Mouse (Mus musculus) intestine, embryonic 14.5 days (tissue): ENCODE results near the gene Phf23. TPM values are rescaled to one million over a fixed set of nuclear protein-coding genes. Genes with fewer than 3 reads are reported as not detected.
A peak's percentile ranks its signal among the peaks of the same experiment; 100 is the strongest.

Source experiments
- ATAC-seq: fragments of 200-750 bp; cut with Nextera tagmentation; replicated peaks from 2 replicates; pipeline ENCODE4 v1.8.0; 2017; ENCODE audit warnings: low read depth, moderate number of reproducible peaks, moderate TSS enrichment, moderate library complexity; ENCODE audit not compliant: low FRiP score, low TSS enrichment
- DNase-seq: peaks from one replicate; pipeline ENCODE4 v3.0.0-alpha.2; 2018; ENCODE audit warnings: low spot score
- H3K27ac ChIP-seq: fragments of 300-500 bp; sonication (generic); 2 replicates; pipeline ENCODE4 v1.5.1; 2014; ENCODE audit warnings: low read depth, mild to moderate bottlenecking, control low read depth
- H3K27me3 ChIP-seq: fragments of 300-500 bp; sonication (generic); replicated peaks from 2 replicates; pipeline ENCODE4 v1.6.1; 2014; ENCODE audit warnings: low read length, control low read depth; ENCODE audit not compliant: control insufficient read depth, insufficient read depth
- H3K36me3 ChIP-seq: fragments of 300-500 bp; sonication (generic); 2 replicates; pipeline ENCODE4 v1.6.1; 2014; ENCODE audit warnings: low read length, control low read depth; ENCODE audit not compliant: control insufficient read depth, insufficient read depth
- H3K4me1 ChIP-seq: fragments of 300-500 bp; sonication (generic); replicated peaks from 2 replicates; pipeline ENCODE4 v1.6.1; 2014; ENCODE audit warnings: low read length, control low read depth, mixed read lengths; ENCODE audit not compliant: control insufficient read depth, insufficient read depth
- H3K4me2 ChIP-seq: fragments of 300-500 bp; sonication (generic); 2 replicates; pipeline ENCODE4 v1.6.1; 2014; ENCODE audit warnings: low read length
- H3K4me3 ChIP-seq: fragments of 300-500 bp; sonication (generic); 2 replicates; pipeline ENCODE4 v1.5.1; 2014; ENCODE audit warnings: low read depth, low read length, control low read depth, mixed read lengths
- H3K9ac ChIP-seq: fragments of 300-500 bp; sonication (generic); 2 replicates; pipeline ENCODE4 v1.6.1; 2014; ENCODE audit warnings: mild to moderate bottlenecking, low read length
- H3K9me3 ChIP-seq: fragments of 300-500 bp; sonication (generic); 2 replicates; pipeline ENCODE4 v1.6.1; 2016; ENCODE audit warnings: low read length, control low read depth; ENCODE audit not compliant: control insufficient read depth
- WGBS: fragments of 180-500 bp; shearing (Covaris S2); extraction: QIAGEN DNeasy Blood & Tissue Kit; methylation state at CpG from one replicate; pipeline ENCODE4 v1.1.7; 2014; 5-methylcytosine and 5-hydroxymethylcytosine counted together
- polyA plus RNA-seq: library from polyadenylated mRNA; unstranded; fragments of >200 nt; fragmentation: Nextera tagmentation; extraction: Ambion mirVana; gene quantifications from 2 replicates; pipeline ENCODE4 v1.2.1, GENCODE M21; 2014

Phf23 gene
- polyA plus RNA-seq, 1 experiment from 2014 or later: 37.6 TPM

DNA sequence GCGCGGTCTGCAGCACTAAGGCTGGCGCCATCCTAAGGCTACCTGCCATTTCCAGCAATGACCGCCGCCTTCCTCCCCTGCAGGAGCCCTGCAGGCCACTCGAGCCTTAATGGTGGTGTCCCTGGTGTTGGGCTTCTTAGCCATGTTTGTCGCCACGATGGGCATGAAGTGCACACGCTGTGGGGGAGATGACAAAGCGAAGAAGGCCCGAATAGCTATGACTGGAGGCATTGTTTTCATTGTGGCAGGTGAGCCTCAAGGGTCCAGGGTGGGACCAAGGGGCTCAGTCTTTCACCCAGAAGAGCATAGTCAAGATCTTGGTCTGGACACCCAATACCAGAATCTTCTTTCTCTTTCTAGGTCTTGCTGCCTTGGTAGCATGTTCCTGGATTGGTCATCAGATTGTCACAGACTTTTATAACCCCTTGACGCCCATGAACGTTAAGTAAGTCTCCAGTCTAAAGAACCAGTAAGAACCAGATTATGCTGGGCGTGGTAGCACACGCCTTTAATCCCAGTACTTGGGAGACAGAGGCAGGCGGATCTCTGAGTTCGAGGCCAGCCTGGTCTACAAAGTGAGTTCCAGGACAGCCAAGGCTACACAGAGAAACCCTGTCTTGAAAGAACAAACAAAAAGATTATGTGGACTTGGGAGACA lies 28.6 kb upstream of the Phf23 start:
- H3K4me3 ChIP-seq: peak overlapping the region; percentile 46
- ATAC-seq: no peak
- H3K4me1 ChIP-seq: peaks cover 5% of the 10 kb centered on the region; the same call in 1 of the 2 replicates
- H3K36me3 ChIP-seq: peaks cover 36% of the 10 kb centered on the region
- 33% methylated on average over 17 of the region's 17 CpGs for WGBS
- peak overlapping the region; percentile 64 for H3K9ac ChIP-seq
- H3K27ac ChIP-seq: peak overlapping the region; percentile 92
- peak overlapping the region; percentile 57 for H3K4me2 ChIP-seq
- H3K27me3 ChIP-seq: peaks cover 51% of the 10 kb centered on the region
- no peak for DNase-seq
- H3K9me3 ChIP-seq: no peaks in the 10 kb centered on the region

DNA sequence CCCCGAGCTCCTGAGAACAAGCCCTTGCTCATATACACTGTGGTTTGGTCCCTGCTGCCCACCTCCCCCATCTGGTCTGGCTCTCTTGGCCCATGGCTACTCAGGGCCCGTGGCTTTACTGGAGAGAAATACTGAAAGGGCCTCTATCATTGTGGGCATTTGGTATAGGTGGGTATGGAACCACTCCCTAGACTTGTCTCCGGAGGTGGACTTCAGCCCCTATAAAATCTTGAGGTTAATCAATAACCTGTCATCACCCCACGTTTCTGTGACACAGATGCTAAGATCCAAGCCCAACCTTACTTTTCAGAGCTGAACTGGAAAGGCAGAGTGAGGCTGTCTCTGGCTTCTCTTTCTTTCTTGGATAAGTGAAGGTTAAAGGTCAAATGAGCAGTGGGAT lies 26.8 kb upstream of the Phf23 start:
- H3K9me3 ChIP-seq: no peaks in the 10 kb centered on the region
- H3K9ac ChIP-seq: no peak overlapping the region
- H3K27ac ChIP-seq: peak overlapping the region; percentile 67
- DNase-seq (peak; percentile 67), ATAC-seq (peak; percentile 48)
- peaks cover 53% of the 10 kb centered on the region for H3K36me3 ChIP-seq
- H3K4me2 ChIP-seq: peak overlapping the region; percentile 2
- no peak overlapping the region for H3K4me3 ChIP-seq
- H3K4me1 ChIP-seq: peaks cover 5% of the 10 kb centered on the region; the same call in 1 of the 2 replicates
- 62% methylated on average over 4 of the region's 4 CpGs for WGBS
- peaks cover 35% of the 10 kb centered on the region for H3K27me3 ChIP-seq

DNA sequence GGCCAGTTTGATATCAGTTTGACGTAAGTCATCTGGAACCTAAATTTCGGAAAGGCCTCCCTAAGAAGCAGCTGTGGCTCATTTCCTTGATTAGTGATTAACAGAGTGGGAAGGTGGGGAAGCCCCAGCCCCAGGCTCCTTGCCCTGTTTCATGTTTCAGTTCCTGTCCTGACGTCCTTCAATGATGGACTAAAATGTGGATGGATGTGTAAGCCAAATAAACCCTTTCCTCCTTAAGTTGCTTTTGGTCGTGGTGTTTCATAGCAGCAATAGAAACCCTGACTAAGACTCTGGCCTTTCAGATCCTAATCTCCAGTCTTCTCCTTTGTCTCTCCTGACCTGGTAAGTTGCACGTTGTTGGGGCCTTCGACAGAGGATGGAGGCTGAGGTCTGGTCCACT lies 25.4 kb upstream of the Phf23 start:
- H3K4me1 ChIP-seq: peaks cover 5% of the 10 kb centered on the region; the same call in 1 of the 2 replicates
- no peaks in the 10 kb centered on the region for H3K9me3 ChIP-seq
- no peak overlapping the region for H3K4me3 ChIP-seq
- no peak overlapping the region for H3K4me2 ChIP-seq
- H3K36me3 ChIP-seq: peaks cover 67% of the 10 kb centered on the region
- ATAC-seq (no peak), DNase-seq (no peak)
- peak overlapping the region; percentile 67 for H3K27ac ChIP-seq
- H3K9ac ChIP-seq: no peak overlapping the region
- WGBS: 73% methylated on average over 6 of the region's 6 CpGs
- H3K27me3 ChIP-seq: peaks cover 21% of the 10 kb centered on the region

DNA sequence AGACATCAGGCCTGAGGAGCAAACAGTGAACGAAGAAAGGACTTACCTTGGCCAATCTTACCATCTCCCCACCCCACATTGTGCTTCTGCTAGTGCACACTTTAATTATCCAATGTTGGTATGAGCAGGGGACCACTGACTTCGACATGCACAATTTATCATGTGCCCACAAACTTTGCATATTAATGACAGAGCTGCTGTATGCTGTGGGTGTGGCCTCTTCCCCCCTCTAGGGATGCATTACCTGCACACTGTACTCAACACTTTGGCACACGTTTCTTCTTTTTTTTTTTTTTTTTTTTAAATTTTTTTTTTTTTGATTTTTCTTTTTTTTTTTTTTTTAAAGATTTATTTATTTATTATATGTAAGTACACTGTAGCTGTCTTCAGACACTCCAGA lies 24.8 kb upstream of the Phf23 start:
- Histone ChIP-seq H3K9ac (no peak overlapping the region), H3K4me3 (no peak overlapping the region), H3K36me3 (peaks cover 73% of the 10 kb centered on the region), H3K27ac (no peak overlapping the region), H3K27me3 (peaks cover 15% of the 10 kb centered on the region), H3K9me3 (no peaks in the 10 kb centered on the region), H3K4me1 (peaks cover 5% of the 10 kb centered on the region; the same call in 1 of the 2 replicates), H3K4me2 (no peak overlapping the region)
- WGBS: 71% methylated on average over 3 of the region's 3 CpGs
- DNase-seq (no peak), ATAC-seq (no peak)

DNA sequence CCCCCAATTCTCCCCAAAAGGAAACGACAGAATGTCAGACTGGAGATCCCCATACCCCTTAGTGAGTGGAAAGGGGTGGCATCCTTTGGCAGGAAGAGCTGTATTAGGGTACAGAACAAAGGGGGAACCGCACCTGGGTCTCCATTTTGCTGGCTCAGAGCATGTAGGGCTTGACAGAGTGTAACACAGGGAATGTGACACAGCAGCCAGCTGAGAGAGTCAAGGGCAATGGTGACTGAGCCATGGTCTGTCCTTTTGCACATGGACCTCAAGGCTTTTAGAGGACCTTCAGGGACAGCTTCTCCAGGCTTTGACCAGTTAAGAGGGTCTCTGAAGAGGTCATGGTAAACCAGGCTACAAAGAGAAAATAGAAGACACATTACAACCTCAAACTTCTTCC lies 20.7 kb upstream of the Phf23 start:
- Histone ChIP-seq H3K4me3 (no peak overlapping the region), H3K27ac (no peak overlapping the region), H3K36me3 (peaks cover 79% of the 10 kb centered on the region), H3K4me2 (no peak overlapping the region), H3K27me3 (no peaks in the 10 kb centered on the region), H3K4me1 (peaks cover 8% of the 10 kb centered on the region; the same call in 1 of the 2 replicates), H3K9me3 (no peaks in the 10 kb centered on the region), H3K9ac (no peak overlapping the region)
- 93% methylated on average over 2 of the region's 2 CpGs for WGBS
- DNase-seq (no peak), ATAC-seq (no peak)

DNA sequence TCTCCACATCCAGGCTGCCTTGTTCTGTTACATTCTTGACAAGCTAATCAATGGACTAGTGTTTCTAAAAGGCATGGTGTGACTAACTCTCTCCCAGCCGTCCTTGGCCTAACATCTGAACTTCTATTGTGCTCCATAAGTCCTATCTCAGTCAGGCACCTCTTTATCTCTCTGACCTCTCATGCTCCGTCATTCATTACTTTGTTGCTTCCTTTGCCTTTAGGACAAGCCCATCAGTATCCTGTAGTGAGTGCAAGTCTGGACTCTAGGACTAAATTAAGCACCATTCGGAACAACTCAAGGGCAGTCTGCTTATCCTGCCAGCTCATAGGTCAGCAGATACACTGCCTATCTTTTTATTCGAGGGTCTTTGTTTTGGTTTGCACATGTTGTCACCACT lies 19.3 kb upstream of the Phf23 start:
- Histone ChIP-seq H3K9me3 (no peaks in the 10 kb centered on the region), H3K4me3 (no peak overlapping the region), H3K27ac (no peak overlapping the region), H3K36me3 (peaks cover 70% of the 10 kb centered on the region), H3K9ac (no peak overlapping the region), H3K27me3 (no peaks in the 10 kb centered on the region), H3K4me2 (no peak overlapping the region), H3K4me1 (peaks cover 8% of the 10 kb centered on the region; the same call in 1 of the 2 replicates)
- no peak for DNase-seq
- 82% methylated on average over 4 of the region's 4 CpGs for WGBS
- no peak for ATAC-seq

DNA sequence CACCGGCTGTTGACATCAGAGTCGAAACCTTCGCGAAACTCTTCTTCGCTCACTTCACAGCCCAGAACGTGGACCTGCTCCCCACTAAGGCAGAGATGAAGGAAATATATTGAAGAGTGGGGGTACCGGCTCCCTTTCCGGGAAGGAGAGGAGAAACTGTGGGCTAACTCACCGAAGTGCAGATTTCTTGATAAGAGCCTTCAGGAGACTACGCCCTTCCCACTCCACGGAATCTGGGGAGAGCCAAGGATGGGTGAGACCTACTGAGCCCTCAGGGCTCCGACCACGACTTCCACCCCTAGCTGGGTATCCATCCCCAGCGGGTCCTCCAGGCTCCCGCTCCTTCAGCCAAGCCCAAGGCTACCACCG lies 15.8 kb upstream of the Phf23 start:
- DNase-seq (no peak), ATAC-seq (no peak)
- Histone ChIP-seq H3K36me3 (peaks cover 51% of the 10 kb centered on the region), H3K4me2 (peak overlapping the region; percentile 89), H3K27me3 (no peaks in the 10 kb centered on the region), H3K9me3 (no peaks in the 10 kb centered on the region), H3K4me3 (peak overlapping the region; percentile 99), H3K27ac (peak overlapping the region; percentile 98; the same call in 1 of the 2 replicates), H3K4me1 (peaks cover 24% of the 10 kb centered on the region), H3K9ac (peak overlapping the region; percentile 73)
- 1% methylated on average over 16 of the region's 16 CpGs for WGBS

DNA sequence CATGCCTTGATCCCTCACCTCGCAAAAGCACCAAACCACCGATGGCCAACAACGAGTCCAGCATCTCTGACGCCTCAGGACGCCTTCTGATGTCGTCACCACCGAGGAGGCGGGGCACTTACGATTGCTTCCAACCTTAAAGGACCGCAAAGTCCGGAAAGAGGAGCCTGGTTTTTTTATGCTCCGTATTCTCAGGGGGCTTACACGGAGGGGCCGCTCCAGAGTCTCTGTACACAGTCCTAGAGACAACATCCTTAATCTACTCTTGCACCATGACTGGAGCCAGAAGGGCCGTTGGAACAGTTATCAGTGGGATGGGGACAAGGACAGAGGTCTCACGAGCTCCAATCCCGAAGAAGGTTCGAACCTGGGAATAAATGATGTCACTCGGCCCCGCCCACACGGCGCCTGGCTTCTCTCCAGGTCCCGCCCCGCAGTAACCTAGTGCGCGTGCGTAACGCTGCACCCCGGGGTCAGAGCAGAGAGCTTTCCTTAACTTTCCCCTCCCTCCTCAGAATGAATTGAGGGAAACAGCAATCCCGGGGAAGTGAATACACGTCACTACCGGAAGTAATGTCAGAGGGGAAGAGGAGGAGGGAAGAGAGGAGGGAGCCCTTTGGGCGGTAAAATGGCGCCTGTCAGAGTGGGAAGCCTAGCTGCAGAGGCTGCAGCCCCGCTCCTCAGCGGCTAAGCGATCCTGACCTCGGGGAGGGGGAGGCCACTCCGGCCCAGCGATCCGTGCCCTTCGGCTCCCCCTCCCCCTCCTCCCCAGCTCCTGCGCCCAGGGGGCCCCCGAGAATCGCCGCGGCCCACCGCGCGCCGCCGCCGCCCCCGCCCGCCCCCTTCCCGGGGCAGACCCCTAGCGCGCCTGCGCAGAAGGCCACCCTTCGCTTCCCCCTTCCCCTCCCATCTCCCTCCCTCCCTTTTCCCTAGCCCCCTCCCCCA lies 15.1 kb upstream of the Phf23 start:
- ATAC-seq (peak; percentile 92), DNase-seq (peak; percentile 100)
- Histone ChIP-seq H3K36me3 (peaks cover 51% of the 10 kb centered on the region), H3K9me3 (no peaks in the 10 kb centered on the region), H3K27me3 (no peaks in the 10 kb centered on the region), H3K27ac (peak overlapping the region; percentile 98), H3K4me1 (peaks cover 24% of the 10 kb centered on the region), H3K4me2 (peak overlapping the region; percentile 89), H3K4me3 (peak overlapping the region; percentile 99), H3K9ac (peak overlapping the region; percentile 95)
- WGBS: under 1% methylated on average over 41 of the region's 60 CpGs
